Mouse (Mus musculus) kidney, postnatal 0 days (tissue): ENCODE measurements around the gene Jag1. TPM values are rescaled to one million over a fixed set of nuclear protein-coding genes. Genes with fewer than 3 reads are reported as not detected.

Experiments
- ATAC-seq: fragments of 200-750 bp; cut with Nextera tagmentation; replicated peaks from 2 replicates; pipeline ENCODE4 v1.8.0; 2017; ENCODE audit warnings: low read depth, moderate number of reproducible peaks, moderate TSS enrichment, moderate library complexity; ENCODE audit not compliant: low FRiP score
- DNase-seq: peaks from one replicate; pipeline ENCODE4 v3.0.0-alpha.2; 2016; ENCODE audit warnings: low spot score
- H3K27ac ChIP-seq: fragments of 300-500 bp; sonication (generic); 2 replicates; pipeline ENCODE4 v1.5.1; 2014; ENCODE audit warnings: mild to moderate bottlenecking
- H3K27me3 ChIP-seq: fragments of 300-500 bp; sonication (generic); 2 replicates; pipeline ENCODE4 v1.6.1; 2014; ENCODE audit warnings: low read length, mixed read lengths; ENCODE audit not compliant: insufficient read depth
- H3K36me3 ChIP-seq: fragments of 300-500 bp; sonication (generic); 2 replicates; pipeline ENCODE4 v1.6.1; 2014; ENCODE audit warnings: low read length, mixed read lengths; ENCODE audit not compliant: insufficient read depth
- H3K4me1 ChIP-seq: fragments of 300-500 bp; sonication (generic); replicated peaks from 2 replicates; pipeline ENCODE4 v1.6.1; 2014; ENCODE audit warnings: antibody characterized with exemption, low read length, mixed read lengths; ENCODE audit not compliant: insufficient read depth
- H3K4me2 ChIP-seq: fragments of 300-500 bp; sonication (generic); 2 replicates; pipeline ENCODE4 v1.6.1; 2014; ENCODE audit warnings: mild to moderate bottlenecking, low read length, moderate library complexity, mixed read lengths
- H3K4me3 ChIP-seq: fragments of 300-500 bp; sonication (generic); replicated peaks from 2 replicates; pipeline ENCODE4 v1.5.1; 2014; ENCODE audit warnings: low read depth, low read length
- H3K9ac ChIP-seq: fragments of 300-500 bp; sonication (generic); 2 replicates; pipeline ENCODE4 v1.6.1; 2014; ENCODE audit warnings: low read depth, low read length
- H3K9me3 ChIP-seq: fragments of 300-500 bp; sonication (generic); replicated peaks from 2 replicates; pipeline ENCODE4 v1.6.1; 2016; ENCODE audit warnings: low read length, inconsistent platforms, mixed read lengths
- CTCF ChIP-seq: IDR thresholded peaks from 2 replicates; pipeline ENCODE4 v1.5.1; 2016; ENCODE audit warnings: antibody characterized with exemption, low read depth, mild to moderate bottlenecking, moderate library complexity
- WGBS: fragments of 180-500 bp; shearing (Covaris S2); extraction: QIAGEN DNeasy Blood & Tissue Kit; methylation state at CpG from one replicate; pipeline ENCODE4 v1.1.7; 2014; 5-methylcytosine and 5-hydroxymethylcytosine counted together
- polyA plus RNA-seq: library from polyadenylated mRNA; unstranded; fragments of >200 nt; fragmentation: Nextera tagmentation; extraction: Ambion mirVana; gene quantifications from 2 replicates; pipeline ENCODE4 v1.2.1, GENCODE M21; 2015

Gene Jag1
- polyA plus RNA-seq, 1 experiment from 2014 or later: 47.6 TPM

DNA sequence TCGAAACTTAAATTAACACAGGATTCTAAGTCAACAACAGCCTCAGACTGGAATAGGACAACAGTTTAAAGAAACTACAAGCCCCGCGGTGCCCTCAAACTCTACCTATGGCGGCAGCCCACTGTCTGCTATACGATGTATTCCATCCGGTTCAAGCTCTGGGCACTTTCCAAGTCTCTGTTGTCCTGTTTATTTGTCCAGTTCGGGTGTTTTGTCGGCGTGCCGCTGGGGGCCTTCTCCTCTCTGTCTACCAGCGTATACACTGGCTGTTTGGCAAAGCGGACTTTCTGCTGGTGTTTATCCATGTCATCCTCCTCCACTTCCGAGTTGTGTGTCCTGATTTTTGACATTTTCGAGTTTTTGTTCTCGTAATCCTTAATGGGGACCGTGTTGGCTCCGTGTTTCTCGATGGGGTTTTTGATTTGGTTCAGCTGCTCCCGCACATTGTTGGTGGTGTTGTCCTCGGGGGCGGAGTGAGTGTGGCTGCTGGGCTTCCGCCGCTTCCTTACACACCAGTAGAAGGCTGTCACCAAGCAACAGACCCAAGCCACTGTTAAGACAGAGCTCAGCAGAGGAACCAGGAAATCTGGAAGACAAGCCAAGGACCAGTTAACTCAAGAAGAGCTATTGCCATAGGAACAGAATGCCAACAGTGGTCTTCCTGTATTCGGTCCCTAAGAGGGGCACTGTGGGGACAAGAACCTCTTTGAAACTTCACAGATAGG is 33.4 kb downstream of the Jag1 start:
- Histone ChIP-seq H3K36me3 (peaks cover 44% of the 10 kb centered on the region), H3K4me1 (peaks cover 14% of the 10 kb centered on the region), H3K9me3 (no peaks in the 10 kb centered on the region), H3K27me3 (no peaks in the 10 kb centered on the region), H3K4me2 (peak overlapping the region; percentile 31), H3K9ac (no peak overlapping the region), H3K4me3 (no peak overlapping the region), H3K27ac (no peak overlapping the region)
- no peak for TF ChIP-seq CTCF
- ATAC-seq: no peak
- 78% methylated on average over 24 of the region's 24 CpGs for WGBS
- DNase-seq: no peak

GRCm38 (mm10) chr2:137081001-137081400 is 35.4 kb downstream of the Jag1 start:
- no peaks in the 10 kb centered on the region for H3K9me3 ChIP-seq
- no peak overlapping the region for H3K4me2 ChIP-seq
- no peak for DNase-seq
- no peaks in the 10 kb centered on the region for H3K27me3 ChIP-seq
- no peak for TF ChIP-seq CTCF
- H3K4me1 ChIP-seq: peaks cover 16% of the 10 kb centered on the region
- no peak overlapping the region for H3K9ac ChIP-seq
- peaks cover 25% of the 10 kb centered on the region; the same call in 1 of the 2 replicates for H3K36me3 ChIP-seq
- WGBS: 80% methylated on average over 7 of the region's 7 CpGs
- no peak overlapping the region for H3K4me3 ChIP-seq
- 0 out of 2 replicates have a peak, but pooled peaks have one; percentile 2 for ATAC-seq
- H3K27ac ChIP-seq: peak overlapping the region; percentile 14; the same call in 1 of the 2 replicates

- H3K4me2 ChIP-seq: no peak overlapping the region
- 64% methylated on average over 6 of the region's 6 CpGs for WGBS
- no peak overlapping the region for H3K4me3 ChIP-seq
- H3K36me3 ChIP-seq: peaks cover 25% of the 10 kb centered on the region; the same call in 1 of the 2 replicates
- H3K9ac ChIP-seq: no peak overlapping the region
- TF ChIP-seq CTCF: no peak
- H3K27me3 ChIP-seq: no peaks in the 10 kb centered on the region
- DNase-seq (no peak), ATAC-seq (peak; percentile 58)
- H3K4me1 ChIP-seq: peaks cover 16% of the 10 kb centered on the region
- peak overlapping the region; percentile 14; the same call in 1 of the 2 replicates for H3K27ac ChIP-seq
- H3K9me3 ChIP-seq: no peaks in the 10 kb centered on the region
Observed at GRCm38 (mm10) chr2:137080468-137080867, 36.0 kb downstream of the Jag1 start.

DNA sequence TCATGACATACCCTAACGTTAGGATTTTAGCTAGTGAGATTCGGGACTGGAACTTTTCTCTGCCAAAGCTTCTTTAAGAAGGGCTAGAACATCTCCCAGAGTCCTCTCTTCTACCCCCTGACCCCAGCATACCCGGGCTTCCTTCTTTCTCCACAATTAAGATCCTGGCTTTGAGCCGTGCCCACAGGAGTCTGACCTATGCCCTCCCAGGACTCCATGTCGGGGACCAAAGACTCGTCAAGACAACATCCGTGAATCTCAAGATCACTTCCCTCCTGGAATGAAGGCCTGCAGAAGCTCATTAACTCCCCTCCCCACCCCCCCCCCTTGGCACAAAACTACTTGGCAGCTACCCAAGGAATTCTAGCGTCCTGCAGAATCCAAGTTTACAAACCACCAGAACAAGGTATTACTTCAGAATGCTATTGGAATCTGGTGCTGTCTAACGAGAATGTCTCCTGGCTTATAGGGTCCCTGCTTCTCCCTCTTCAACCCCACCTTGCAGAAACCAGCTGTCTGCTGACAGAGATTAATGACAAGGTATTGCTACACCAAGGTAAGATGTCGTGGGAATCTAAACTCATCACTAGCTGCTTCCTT is 36.6 kb downstream of the Jag1 start:
- H3K27ac ChIP-seq: peak overlapping the region; percentile 60

DNA sequence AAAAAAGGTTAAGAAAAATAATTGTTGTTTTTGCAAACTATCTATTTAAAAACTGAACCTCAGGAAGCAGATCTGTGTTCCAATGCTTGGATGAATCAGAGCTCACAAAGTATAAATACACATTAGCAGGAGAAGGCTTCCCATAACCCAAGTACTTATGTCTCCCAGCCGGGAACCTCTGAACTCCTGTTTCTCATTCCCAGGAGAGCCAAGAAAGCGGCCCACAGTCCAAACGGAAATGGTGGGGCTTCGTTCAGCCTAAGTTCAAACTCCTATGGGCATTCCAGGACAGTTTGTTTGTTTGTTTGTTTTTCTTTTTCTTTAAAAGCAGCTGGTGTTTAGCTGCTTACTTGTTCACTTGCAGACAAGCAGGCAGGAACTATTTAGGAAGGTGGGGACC is 37.7 kb downstream of the Jag1 start:
- H3K9me3 ChIP-seq: no peaks in the 10 kb centered on the region
- WGBS: 64% methylated on average over 4 of the region's 4 CpGs
- no peak overlapping the region for H3K9ac ChIP-seq
- no peak overlapping the region for H3K4me2 ChIP-seq
- H3K27me3 ChIP-seq: no peaks in the 10 kb centered on the region
- peak overlapping the region; percentile 60; the same call in 1 of the 2 replicates for H3K27ac ChIP-seq
- no peak overlapping the region for H3K4me3 ChIP-seq
- no peak for ATAC-seq
- peaks cover 16% of the 10 kb centered on the region for H3K4me1 ChIP-seq
- H3K36me3 ChIP-seq: peaks cover 13% of the 10 kb centered on the region; the same call in 1 of the 2 replicates
- no peak for DNase-seq
- TF ChIP-seq CTCF: no peak

More for the DNA sequence above, 36.6 kb downstream of the Jag1 start:
- no peak for TF ChIP-seq CTCF
- DNase-seq: no peak
- Histone ChIP-seq H3K4me2 (no peak overlapping the region), H3K36me3 (peaks cover 18% of the 10 kb centered on the region; the same call in 1 of the 2 replicates), H3K4me3 (no peak overlapping the region), H3K4me1 (peaks cover 16% of the 10 kb centered on the region), H3K27me3 (no peaks in the 10 kb centered on the region), H3K9me3 (no peaks in the 10 kb centered on the region), H3K9ac (no peak overlapping the region)
- WGBS: 22% methylated on average over 10 of the region's 10 CpGs
- ATAC-seq: 0 out of 2 replicates have a peak, but pooled peaks have one; percentile 50

- Histone ChIP-seq H3K4me2 (no peak overlapping the region), H3K4me3 (no peak overlapping the region), H3K4me1 (0 out of 2 replicates have a peak, but pooled peaks cover 5% of the 10 kb centered on the region), H3K27ac (no peak overlapping the region), H3K9me3 (no peaks in the 10 kb centered on the region), H3K27me3 (no peaks in the 10 kb centered on the region), H3K9ac (no peak overlapping the region), H3K36me3 (no peaks in the 10 kb centered on the region)
- ATAC-seq (0 out of 2 replicates have a peak, but pooled peaks have one; percentile 7), DNase-seq (no peak)
- 31% methylated on average over 2 of the region's 2 CpGs for WGBS
- TF ChIP-seq CTCF: no peak
Observed at GRCm38 (mm10) chr2:137074313-137074620, 42.2 kb downstream of the Jag1 start.
